Mouse (Mus musculus) left cerebral cortex, postnatal 25 days (tissue): ENCODE data around the gene Lmx1b. TPM values are rescaled to one million over a fixed set of nuclear protein-coding genes. Genes with fewer than 3 reads are reported as not detected.
A peak's percentile ranks its signal among the peaks of the same experiment; 100 is the strongest.

Experiments used
- DNase-seq, 2 experiments: peaks; one replicate each; pipeline ENCODE4 v3.0.0; 2022; ENCODE audit warnings: low spot score in 2 of 2, mixed read lengths in 1 of 2
- intact Hi-C: fragments of 180-260 bp; cut with DNase I; formaldehyde crosslinking; loops from one replicate; pipeline ENCODE4 v1.15.1; 2025
- total RNA-seq, 2 experiments: library from RNA; stranded (reverse); gene quantifications; 2 replicates each; pipeline ENCODE4 v1.2.3; 2021

Gene Lmx1b
- total RNA-seq, 2 experiments from 2014 or later: 0.18 to 0.32 TPM

DNA sequence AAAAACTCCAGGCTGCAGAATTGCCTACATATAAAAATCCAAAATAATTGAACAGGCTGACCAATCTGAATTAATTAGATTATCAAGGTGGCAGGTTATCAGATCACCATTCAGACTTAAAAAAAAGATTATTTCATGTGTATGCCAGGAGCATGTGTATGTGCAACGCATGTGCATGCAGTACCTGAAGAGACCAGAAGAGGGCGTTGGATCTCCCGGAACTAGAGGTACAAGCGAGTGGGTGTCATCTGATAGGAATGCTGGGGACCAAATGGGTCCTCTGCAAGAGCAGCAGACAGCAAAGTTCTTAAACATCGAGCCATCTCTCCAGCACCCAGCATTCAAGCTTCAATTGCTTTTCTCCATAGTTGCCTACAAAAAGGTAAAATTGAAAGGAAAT is 87.6 kb downstream of the Lmx1b start:
- intact Hi-C loops: no loop called here
- DNase-seq: no peak

DNA sequence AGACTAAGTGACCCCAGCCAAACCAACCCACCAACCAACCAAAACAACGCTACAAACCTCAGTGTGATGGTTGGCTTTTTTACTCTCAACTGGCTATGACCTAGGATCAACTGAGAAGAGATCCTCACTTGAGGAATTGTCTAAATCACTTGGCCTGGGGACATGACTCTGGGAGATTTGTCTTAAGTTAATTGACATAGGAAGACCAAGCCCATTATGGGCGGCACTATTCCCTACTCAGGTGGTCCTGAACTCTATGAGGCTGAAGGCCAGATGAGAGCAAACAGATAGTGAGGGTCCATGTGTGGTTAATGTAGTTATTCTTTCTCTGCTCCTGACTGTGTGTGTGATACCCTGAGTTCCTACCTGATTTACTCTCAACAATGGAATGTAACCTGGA is 92.7 kb downstream of the Lmx1b start:
- DNase-seq: no peak
- intact Hi-C loops: no loop called here

DNA sequence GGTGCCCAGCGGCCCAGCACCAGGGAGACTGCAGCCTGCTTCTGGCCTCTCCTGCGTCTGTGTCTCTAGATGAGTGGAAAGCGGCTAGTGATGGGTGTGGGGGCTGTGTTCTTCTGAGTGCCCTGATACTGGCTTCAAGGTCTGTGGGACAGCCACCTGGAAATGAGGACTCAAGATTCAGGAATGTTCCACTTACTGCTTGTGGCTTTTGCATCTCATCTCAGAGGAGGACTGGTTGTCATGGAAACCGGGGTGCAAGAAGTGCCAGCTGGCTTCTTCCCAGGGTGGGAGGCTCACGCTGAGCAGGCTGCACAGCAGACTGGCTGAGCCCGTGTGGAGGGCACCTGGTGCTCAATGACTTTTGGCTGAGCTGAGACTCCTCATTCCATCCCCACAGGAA is 93.4 kb downstream of the Lmx1b start:
- intact Hi-C loops: no loop called here

DNA sequence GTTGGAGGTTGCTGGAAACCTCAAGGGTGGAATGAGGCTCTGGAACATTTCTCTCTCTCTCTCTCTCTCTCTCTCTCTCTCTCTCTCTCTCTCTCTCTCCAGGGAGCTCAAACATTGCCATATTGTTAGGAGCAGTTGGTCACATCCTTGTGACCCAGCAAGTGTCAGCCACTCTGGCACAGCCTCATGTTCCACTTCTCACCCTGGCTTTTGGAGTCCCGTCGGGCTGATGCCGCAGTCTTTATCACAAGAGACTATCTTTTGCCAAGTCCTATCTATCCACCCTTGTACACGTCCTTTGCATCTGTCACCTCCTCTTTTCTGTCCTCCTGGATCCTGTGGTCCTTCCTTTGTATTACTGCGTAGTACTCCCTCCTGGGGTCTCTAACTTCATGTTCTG is 94.3 kb downstream of the Lmx1b start:
- intact Hi-C loops: no loop called here
- no peak for DNase-seq

More for the DNA sequence above, 93.4 kb downstream of the Lmx1b start:
- peak; percentile 95 to 99 for DNase-seq

DNA sequence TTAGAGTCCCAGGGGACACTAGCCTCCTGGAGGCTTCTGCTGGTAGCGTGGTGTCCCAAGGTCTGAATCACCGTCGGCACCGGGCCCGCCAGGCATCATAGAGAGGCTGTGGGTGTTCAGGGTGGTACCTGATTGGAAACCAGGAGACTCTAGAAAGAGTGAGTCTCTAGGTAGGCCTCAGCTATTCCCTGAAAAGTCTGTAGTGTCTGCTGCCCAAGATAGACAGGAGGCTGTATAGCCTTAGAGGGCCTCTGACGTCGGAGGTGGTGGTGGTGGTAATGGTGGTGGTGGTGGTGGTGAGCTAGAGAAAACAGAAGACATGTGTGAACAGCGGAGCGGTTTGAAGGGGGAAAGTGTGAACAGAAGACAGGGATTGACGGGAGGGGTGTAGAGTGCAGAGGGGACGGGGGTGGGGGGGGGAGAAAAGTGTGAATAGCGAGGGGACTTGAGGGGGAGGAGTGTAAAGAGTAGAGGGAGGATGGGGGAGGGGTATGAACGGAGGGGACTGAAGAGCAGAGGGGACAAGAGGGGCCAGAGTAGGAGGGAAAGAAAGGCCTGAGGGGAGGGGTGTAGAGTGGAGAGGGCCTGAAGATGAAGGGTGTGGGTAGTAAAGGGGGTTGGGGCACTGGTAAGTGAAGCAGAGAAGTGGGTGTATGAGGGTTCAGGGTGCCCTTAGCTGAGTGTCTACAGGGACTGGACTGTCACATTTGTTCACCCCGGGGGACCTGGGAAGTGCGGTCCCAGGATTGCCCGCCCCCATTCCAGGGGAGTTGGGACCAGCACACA is 95.3 kb downstream of the Lmx1b start:
- intact Hi-C loops: loop anchor here (5.0 kb wide), 1 partner anchor 58 kb away; no protein-coding TSS in a partner anchor
- DNase-seq: peak in 1 of 2 experiments; percentile 58

DNA sequence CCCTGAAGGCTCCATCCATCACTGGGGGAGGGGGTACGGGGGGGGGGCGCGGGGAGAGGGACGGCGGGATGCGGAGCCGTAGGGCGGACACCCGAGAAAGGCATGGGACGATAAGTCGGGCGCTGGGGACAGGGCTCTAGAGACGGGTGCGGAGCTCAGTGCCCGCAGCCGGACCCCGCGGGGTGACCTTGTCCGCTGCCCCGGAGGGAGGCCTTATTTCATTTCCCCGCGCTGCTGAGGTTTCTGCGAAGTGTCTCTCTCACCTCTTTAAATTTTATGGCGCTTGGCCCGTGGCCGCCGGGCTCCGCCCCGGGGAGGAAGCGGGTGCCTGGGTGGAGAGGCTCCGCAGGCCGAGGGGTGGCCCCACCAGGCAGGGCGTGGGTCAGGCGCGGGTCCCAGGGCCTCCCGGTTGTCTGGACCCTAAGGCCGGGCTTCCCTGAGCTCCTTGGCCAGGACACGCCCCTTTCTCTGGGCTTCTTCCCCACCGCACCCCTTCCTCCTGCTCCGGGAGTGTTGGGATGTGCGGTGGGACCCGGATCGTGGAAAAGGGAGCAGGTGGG is 96.0 kb downstream of the Lmx1b start:
- DNase-seq: no peak
- intact Hi-C loops: loop anchor here (5.0 kb wide), 1 partner anchor 57 kb away; no protein-coding TSS in a partner anchor

DNA sequence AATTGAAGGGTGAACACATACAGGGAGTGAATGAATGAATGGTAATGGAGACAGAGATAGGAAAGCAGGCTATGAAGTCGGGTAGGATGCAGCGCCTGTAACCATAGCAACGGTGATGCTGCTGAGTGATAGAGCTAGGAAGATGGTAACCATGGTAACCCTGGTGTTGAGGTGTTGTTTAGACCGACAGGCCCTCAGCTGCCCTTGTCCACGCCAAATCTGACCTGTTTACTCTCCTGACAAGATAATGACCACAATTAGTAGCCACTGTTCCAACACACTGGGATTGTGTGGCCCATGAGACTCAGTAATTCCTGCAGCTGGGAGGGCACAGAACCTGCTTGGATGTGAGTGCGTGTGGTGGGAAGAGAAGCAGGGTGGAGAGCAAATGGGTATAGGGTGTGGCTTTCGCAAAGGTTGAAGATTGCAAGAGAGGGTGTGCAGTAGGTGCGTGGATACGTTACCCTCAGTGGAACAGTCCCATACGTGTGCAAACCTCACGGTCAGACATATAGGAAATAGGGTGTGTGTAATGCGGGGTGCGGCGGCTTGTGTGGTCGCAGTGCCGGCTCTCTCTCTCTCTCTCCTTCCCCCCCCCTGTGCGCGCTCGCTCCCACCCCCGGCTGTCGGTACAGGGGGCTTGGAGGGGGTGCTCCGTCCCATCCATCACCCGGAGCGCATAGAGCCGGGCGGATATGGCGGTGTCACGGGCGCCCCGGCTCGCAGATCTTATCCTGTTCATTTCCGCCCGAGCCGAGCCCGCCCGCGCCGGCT is 96.7 kb downstream of the Lmx1b start:
- DNase-seq: peak; percentile 89 to 96
- intact Hi-C loops: loop anchor here (5.0 kb wide), 1 partner anchor 56 kb away; no protein-coding TSS in a partner anchor

DNA sequence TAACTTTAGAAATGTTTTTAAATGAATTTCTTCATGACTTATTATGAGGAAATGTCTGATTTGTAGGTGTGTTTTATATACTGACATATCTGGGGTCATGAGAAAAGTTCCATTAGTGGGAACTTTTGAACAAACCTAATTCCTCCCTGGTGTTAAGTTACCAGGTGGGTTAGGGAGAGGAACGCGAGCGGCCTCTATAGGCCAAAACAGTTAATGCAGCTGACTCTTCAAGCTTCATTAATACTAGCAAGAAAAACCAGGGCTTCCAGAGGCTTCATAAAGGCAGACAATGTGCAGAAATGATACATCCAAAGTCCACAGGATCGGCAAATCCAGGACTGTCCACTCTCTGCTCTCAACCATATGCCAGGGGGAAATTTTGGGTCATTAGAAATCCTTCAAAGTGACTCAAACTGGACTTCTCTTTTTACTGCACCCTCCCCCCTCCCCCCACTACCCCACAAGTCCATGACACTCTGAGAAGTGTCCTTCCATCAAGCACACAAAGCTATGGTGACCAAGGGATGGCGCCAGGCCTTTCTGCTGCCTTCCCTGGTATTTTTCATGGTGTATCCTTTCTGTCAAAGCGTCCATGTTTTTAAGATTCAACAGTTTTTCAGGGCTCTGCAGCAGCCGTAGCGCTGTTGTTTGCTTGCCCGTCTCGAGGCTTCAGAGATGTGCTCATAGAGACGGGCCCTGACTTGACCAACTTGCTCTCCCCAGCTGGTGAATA is 97.4 kb downstream of the Lmx1b start:
- intact Hi-C loops: loop anchor here (5.0 kb wide), 1 partner anchor 56 kb away; no protein-coding TSS in a partner anchor
- peak; percentile 85 to 90 for DNase-seq

DNA sequence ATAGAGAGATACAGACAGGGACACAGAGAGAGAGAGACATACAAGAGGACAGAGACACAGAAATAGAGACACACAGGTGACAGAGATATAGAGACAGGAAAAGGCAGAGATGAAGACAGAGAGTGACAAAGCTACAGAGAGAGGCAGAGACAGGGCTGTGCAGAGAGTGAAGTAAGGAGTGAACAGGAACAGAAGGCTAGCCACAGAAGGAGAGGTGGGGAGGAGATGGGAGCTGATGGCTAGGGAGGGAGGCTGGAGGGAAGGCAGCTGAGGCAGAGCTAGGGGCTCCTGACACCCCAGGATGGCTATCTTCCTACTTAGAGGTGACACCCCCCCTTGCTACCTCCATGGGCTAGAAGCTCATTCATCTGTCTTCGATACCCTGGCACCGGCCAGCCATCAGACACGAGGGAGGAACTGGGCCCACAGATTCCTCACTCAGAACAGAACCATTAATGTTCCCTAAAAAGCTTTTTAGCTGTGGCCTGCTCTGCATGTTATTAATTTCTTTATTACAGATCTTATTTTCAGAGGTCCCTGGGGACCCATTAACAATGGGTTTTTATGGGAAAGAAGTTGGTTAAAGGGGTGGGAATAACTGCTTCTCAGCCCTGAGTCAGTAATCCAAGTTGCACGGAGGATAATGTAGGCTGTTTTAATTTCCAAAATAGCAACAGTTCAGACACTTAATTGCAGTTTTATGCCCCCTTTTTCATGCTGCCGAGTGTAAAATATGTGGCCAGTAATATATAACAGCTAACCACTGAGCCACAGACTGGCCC is 114.8 kb downstream of the Lmx1b start:
- intact Hi-C loops: no loop called here
- DNase-seq: no peak

DNA sequence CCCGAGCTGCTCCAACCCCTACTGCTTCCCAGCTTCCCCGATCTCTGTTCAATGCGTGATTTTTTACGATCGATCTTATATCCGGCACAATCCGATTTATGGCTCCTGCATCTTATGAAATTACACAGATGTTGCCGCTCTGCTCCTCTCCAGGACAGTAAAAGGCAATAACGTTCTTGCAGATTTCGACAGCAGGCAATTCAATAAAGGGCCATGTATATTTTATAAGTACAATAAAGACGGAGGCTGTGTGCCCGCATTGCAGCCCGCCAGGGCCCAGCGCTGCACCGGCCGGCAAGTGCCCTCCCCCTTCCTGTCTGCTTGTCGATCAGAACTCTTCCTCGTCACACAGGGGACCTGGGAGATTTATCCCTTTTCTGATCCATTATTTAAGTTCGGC is 124.5 kb downstream of the Lmx1b start:
- intact Hi-C loops: no loop called here
- DNase-seq: no peak

DNA sequence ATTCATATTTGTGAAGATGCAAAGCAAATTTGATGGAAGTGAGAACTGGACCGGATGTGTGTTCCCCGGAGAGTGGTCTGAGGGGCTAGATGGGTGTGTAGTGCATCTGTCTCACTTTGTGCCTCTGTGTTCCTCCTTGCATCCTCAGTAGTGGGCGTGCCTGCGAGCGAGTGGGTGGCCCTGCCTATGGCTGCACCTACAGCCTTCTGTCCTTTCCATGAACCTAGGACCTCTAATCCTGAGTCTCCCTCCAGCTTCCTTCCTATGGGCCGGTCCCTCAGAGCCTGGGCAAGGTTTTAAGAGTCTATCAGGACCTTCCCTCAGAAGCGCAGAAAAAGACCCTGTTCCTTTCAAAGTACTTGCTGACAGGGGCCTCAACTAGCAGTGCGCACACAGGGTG is 124.9 kb downstream of the Lmx1b start:
- DNase-seq: no peak
- intact Hi-C loops: no loop called here

Other genes with a start within 250 kb of the Lmx1b start
- 10 to 100 TPM; 24.2 to 26.2 TPM for gene Zbtb34, start 209.2 kb downstream of the Lmx1b start, total RNA-seq
- gene Zbtb43, start 172.0 kb downstream of the Lmx1b start, total RNA-seq: 10 to 100 TPM; 30.9 to 36.0 TPM
- gene Mvb12b, start 247.4 kb upstream of the Lmx1b start, total RNA-seq: 10 to 100 TPM; 83.9 to 86.7 TPM